Mouse (Mus musculus) liver, embryonic 12.5 days (tissue): ENCODE results near the gene Pccb. TPM values are rescaled to one million over a fixed set of nuclear protein-coding genes. Genes with fewer than 3 reads are reported as not detected.

ENCODE experiments used
- ATAC-seq: fragments of 200-750 bp; cut with Nextera tagmentation; 2 replicates; pipeline ENCODE4 v1.8.0; 2017; ENCODE audit warnings: moderate number of reproducible peaks, mild to moderate bottlenecking, moderate library complexity
- H3K27ac ChIP-seq: fragments of 300-500 bp; sonication (generic); 2 replicates; pipeline ENCODE4 v1.5.1; 2016; ENCODE audit warnings: mild to moderate bottlenecking
- H3K27me3 ChIP-seq: fragments of 300-500 bp; sonication (generic); replicated peaks from 2 replicates; pipeline ENCODE4 v1.6.1; 2016; ENCODE audit warnings: mild to moderate bottlenecking, moderate library complexity
- H3K36me3 ChIP-seq: fragments of 300-500 bp; sonication (generic); 2 replicates; pipeline ENCODE4 v1.6.1; 2016; ENCODE audit warnings: mild to moderate bottlenecking, moderate library complexity
- H3K4me1 ChIP-seq: fragments of 300-500 bp; sonication (generic); 2 replicates; pipeline ENCODE4 v1.6.1; 2016
- H3K4me2 ChIP-seq: fragments of 300-500 bp; sonication (generic); 2 replicates; pipeline ENCODE4 v1.6.1; 2016; ENCODE audit warnings: mild to moderate bottlenecking, moderate library complexity
- H3K4me3 ChIP-seq: fragments of 300-500 bp; sonication (generic); 2 replicates; pipeline ENCODE4 v1.5.1; 2016; ENCODE audit warnings: mild to moderate bottlenecking, moderate library complexity
- H3K9ac ChIP-seq: fragments of 300-500 bp; sonication (generic); 2 replicates; pipeline ENCODE4 v1.6.1; 2016; ENCODE audit warnings: mild to moderate bottlenecking, moderate library complexity
- H3K9me3 ChIP-seq: fragments of 300-500 bp; sonication (generic); replicated peaks from 2 replicates; pipeline ENCODE4 v1.6.1; 2016; ENCODE audit warnings: mild to moderate bottlenecking, moderate library complexity
- WGBS: fragments of 180-500 bp; shearing (Covaris S2); methylation state at CpG from one replicate; pipeline ENCODE4 v1.1.7; 2016; ENCODE audit not compliant: insufficient replicate concordance; 5-methylcytosine and 5-hydroxymethylcytosine counted together
- polyA plus RNA-seq: library from polyadenylated mRNA; unstranded; fragments of >200 nt; fragmentation: Nextera tagmentation; extraction: Ambion mirVana; gene quantifications from 2 replicates; pipeline ENCODE4 v1.2.1, GENCODE M21; 2016

Pccb gene
- polyA plus RNA-seq, 1 experiment from 2014 or later, result 7.2 TPM

GRCm38 (mm10) chr9:101041508-101041907, 6.8 kb upstream of the Pccb start:
- Histone ChIP-seq H3K9me3 (no peaks in the 10 kb centered on the region), H3K4me2 (no peak overlapping the region), H3K27me3 (no peaks in the 10 kb centered on the region), H3K4me3 (no peak overlapping the region), H3K4me1 (peaks cover 24% of the 10 kb centered on the region), H3K27ac (no peak overlapping the region), H3K36me3 (no peaks in the 10 kb centered on the region), H3K9ac (no peak overlapping the region)
- WGBS, result 53% methylated on average over 5 of the region's 5 CpGs
- no peak for ATAC-seq

- H3K9ac ChIP-seq, result no peak overlapping the region
- H3K4me3 ChIP-seq, result no peak overlapping the region
- H3K9me3 ChIP-seq, result no peaks in the 10 kb centered on the region
- WGBS, result 74% methylated on average over 5 of the region's 5 CpGs
- no peak for ATAC-seq
- no peaks in the 10 kb centered on the region for H3K36me3 ChIP-seq
- H3K4me2 ChIP-seq, result no peak overlapping the region
- H3K27ac ChIP-seq, result no peak overlapping the region
- peaks cover 32% of the 10 kb centered on the region for H3K4me1 ChIP-seq
- no peaks in the 10 kb centered on the region for H3K27me3 ChIP-seq
Measured at GRCm38 (mm10) chr9:101038634-101039033, 3.9 kb upstream of the Pccb start.

- WGBS, result 13% methylated on average over 7 of the region's 7 CpGs
- no peaks in the 10 kb centered on the region for H3K27me3 ChIP-seq
- H3K4me1 ChIP-seq, result peaks cover 36% of the 10 kb centered on the region
- 0 out of 2 replicates have a peak overlapping the region, but pooled peaks have one; percentile 4 for H3K4me3 ChIP-seq
- no peaks in the 10 kb centered on the region for H3K36me3 ChIP-seq
- no peak overlapping the region for H3K27ac ChIP-seq
- 0 out of 2 replicates have a peak overlapping the region, but pooled peaks have one; percentile 12 for H3K9ac ChIP-seq
- no peaks in the 10 kb centered on the region for H3K9me3 ChIP-seq
- ATAC-seq, result no peak
- H3K4me2 ChIP-seq, result peak overlapping the region; percentile 43
Measured at GRCm38 (mm10) chr9:101037396-101037795, 2.7 kb upstream of the Pccb start.

DNA sequence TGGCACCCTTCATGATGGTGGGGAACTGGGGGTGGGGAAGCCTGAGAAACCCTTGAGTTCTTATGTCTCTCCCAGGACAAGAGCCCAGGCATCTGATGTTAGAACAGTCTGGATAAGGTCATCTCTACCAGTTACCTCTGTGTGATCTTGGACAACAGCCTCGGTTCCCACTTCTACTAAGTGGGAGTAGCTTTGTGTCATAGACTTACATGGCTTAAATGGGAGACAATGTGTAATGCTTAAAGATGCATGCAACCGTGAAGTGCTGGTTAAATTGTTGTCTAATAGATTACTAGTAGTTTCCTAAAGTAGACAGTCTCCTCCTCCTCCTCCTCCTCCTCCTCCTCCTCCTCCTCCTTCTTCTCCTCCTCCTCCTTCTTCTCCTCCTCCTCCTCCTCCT, 2.2 kb upstream of the Pccb start:
- Histone ChIP-seq H3K36me3 (no peaks in the 10 kb centered on the region), H3K4me3 (no peak overlapping the region), H3K9me3 (no peaks in the 10 kb centered on the region), H3K27me3 (no peaks in the 10 kb centered on the region), H3K9ac (no peak overlapping the region), H3K4me2 (peak overlapping the region; percentile 43), H3K27ac (no peak overlapping the region), H3K4me1 (peaks cover 36% of the 10 kb centered on the region)
- 34% methylated on average over 2 of the region's 2 CpGs for WGBS
- ATAC-seq, result no peak

GRCm38 (mm10) chr9:101035836-101036596, 1.3 kb upstream of the Pccb start:
- no peak for ATAC-seq
- Histone ChIP-seq H3K4me1 (peaks cover 36% of the 10 kb centered on the region), H3K27ac (no peak overlapping the region), H3K9me3 (no peaks in the 10 kb centered on the region), H3K36me3 (no peaks in the 10 kb centered on the region), H3K4me2 (no peak overlapping the region), H3K27me3 (no peaks in the 10 kb centered on the region), H3K9ac (no peak overlapping the region), H3K4me3 (no peak overlapping the region)
- WGBS, result 86% methylated on average over 13 of the region's 15 CpGs

GRCm38 (mm10) chr9:101033761-101034447, 794 bp downstream of the Pccb start:
- no peaks in the 10 kb centered on the region for H3K27me3 ChIP-seq
- H3K36me3 ChIP-seq, result peaks cover 4% of the 10 kb centered on the region; the same call in 1 of the 2 replicates
- 5% methylated on average over 14 of the region's 14 CpGs for WGBS
- no peak for ATAC-seq
- peaks cover 36% of the 10 kb centered on the region for H3K4me1 ChIP-seq
- no peaks in the 10 kb centered on the region for H3K9me3 ChIP-seq
- peak overlapping the region; percentile 86 for H3K27ac ChIP-seq
- peak overlapping the region; percentile 69 for H3K9ac ChIP-seq
- H3K4me2 ChIP-seq, result peak overlapping the region; percentile 84
- H3K4me3 ChIP-seq, result peak overlapping the region; percentile 70

DNA sequence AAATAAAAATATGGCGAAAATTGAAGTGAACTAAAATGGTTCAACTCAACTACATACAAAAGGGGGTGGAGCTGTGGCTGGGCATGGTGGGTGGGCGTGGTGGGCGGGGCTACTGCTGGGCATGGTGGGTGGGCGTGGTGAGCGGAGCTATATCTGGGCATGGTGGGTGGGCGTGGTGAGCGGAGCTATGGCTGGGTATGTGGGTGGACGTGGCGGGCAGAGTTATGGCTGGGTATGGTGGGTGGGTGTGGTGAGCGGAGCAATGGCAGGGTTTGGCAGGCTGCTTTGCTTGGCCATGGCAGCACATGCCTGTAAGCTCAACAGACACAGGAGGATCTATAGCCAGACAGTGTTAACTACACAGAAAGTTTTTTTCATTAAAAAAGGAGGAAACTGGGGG, 15.9 kb downstream of the Pccb start:
- H3K4me3 ChIP-seq, result no peak overlapping the region
- H3K36me3 ChIP-seq, result peaks cover 7% of the 10 kb centered on the region
- no peak overlapping the region for H3K4me2 ChIP-seq
- no peak overlapping the region for H3K27ac ChIP-seq
- H3K9me3 ChIP-seq, result no peaks in the 10 kb centered on the region
- WGBS, result 76% methylated on average over 10 of the region's 10 CpGs
- no peaks in the 10 kb centered on the region for H3K27me3 ChIP-seq
- peaks cover 22% of the 10 kb centered on the region for H3K4me1 ChIP-seq
- no peak overlapping the region for H3K9ac ChIP-seq
- peak; percentile 69; the same call in 1 of the 2 replicates for ATAC-seq

DNA sequence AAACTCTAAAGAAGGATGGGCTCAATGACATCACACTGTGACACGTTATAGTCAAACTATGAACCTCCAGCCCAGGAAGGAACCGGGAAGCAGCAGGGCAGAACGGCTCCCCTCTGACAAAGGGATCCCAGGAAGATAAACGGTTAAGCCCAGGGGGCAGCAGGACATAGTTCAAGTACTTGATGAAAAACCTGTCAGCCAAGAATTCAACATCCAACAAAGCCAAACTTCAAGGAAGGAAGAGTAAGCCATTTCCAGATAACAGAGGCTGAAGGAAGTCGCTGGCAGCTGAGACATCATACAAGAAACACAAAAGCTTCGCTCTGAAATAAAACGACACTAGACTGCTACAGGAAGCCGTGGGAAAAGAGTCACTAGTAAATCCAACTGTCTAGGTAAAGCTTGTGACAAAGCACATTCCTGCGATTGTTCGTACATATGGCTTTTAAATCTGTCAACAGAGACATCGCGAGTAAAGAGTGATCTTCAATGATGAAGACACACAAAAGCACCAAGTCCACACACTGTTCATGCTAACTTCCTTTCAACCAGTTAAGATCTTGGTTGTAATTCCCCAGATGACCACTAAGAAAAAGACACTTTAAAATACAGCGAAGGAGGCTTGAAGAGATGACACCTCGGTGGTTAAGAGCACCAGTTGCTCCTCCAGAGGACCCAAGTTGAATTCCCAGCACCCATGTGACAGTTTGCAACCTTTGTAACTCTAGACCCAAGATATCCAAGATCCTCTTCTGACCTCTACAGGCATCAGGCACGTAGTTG, 16.8 kb downstream of the Pccb start:
- Histone ChIP-seq H3K4me3 (no peak overlapping the region), H3K27ac (no peak overlapping the region), H3K4me1 (peaks cover 22% of the 10 kb centered on the region), H3K9ac (no peak overlapping the region), H3K9me3 (no peaks in the 10 kb centered on the region), H3K27me3 (no peaks in the 10 kb centered on the region), H3K4me2 (no peak overlapping the region), H3K36me3 (peaks cover 7% of the 10 kb centered on the region)
- no peak for ATAC-seq
- 51% methylated on average over 15 of the region's 15 CpGs for WGBS

DNA sequence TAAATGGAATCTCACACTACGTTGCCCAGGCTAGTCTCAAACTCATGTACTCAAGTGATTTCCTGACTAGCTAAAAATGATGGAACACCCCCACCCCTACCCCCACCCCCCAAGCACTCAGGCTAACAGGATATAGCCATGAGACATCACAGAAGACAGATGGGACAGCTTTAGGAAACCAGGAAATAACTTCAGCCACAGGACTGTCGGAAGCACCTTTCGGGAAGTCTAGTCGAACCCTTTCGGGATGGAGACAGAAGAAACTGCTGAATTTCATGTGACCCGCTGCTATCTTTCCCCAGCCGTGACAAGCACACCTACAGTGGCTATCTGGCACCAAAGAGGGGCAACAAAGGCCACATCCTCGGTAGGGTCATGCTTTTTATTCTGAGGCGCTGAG, 19.4 kb downstream of the Pccb start:
- 75% methylated on average over 9 of the region's 9 CpGs for WGBS

DNA sequence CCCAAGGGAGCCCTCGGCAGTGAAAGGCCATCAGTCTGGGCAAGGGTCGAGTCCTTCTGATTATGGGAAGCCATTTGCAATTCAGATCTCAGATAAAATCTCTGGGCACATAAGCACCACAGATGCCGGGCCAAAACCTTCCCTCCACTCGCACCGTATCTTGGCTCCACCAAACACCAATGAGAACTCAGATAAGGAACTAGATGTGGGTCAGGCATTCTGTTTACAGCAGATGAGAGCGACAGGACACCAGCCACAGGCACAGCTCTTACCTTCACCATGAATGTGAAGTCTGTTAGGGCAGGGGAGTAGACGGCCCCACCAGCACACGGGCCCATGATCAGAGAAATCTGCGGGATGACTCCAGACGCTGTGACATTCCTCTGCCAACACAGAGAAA, 22.3 kb downstream of the Pccb start:
- no peak overlapping the region for H3K4me3 ChIP-seq

More for the DNA sequence above, 19.4 kb downstream of the Pccb start:
- Histone ChIP-seq H3K4me2 (no peak overlapping the region), H3K27ac (no peak overlapping the region), H3K36me3 (peaks cover 7% of the 10 kb centered on the region), H3K9me3 (no peaks in the 10 kb centered on the region), H3K4me1 (peaks cover 32% of the 10 kb centered on the region), H3K4me3 (no peak overlapping the region), H3K9ac (no peak overlapping the region), H3K27me3 (no peaks in the 10 kb centered on the region)
- no peak for ATAC-seq

DNA sequence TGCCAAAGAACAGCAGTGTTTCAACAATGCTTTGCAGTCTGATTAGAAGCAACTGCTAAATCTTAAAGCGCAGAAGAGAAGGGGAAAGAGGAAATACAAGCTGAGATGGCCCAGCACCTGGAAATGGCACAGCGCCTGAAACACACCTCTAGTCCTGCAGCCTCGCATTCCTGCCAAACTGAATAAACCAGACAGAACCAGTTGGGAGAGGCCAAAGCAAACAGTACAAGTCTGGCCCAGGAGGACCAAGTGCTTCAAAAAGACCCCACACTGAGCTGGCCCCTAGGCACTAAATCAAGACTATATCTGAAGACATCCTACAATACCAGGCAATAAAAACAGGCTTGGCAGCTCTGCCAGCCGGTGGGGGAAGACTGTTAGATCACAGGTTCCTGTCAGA, 28.8 kb downstream of the Pccb start:
- no peak overlapping the region for H3K27ac ChIP-seq
- H3K27me3 ChIP-seq, result no peaks in the 10 kb centered on the region
- no peak overlapping the region for H3K4me2 ChIP-seq
- H3K9ac ChIP-seq, result no peak overlapping the region
- ATAC-seq, result no peak
- no peak overlapping the region for H3K4me3 ChIP-seq
- H3K36me3 ChIP-seq, result peaks cover 5% of the 10 kb centered on the region; the same call in 1 of the 2 replicates
- peaks cover 13% of the 10 kb centered on the region for H3K9me3 ChIP-seq
- H3K4me1 ChIP-seq, result no peaks in the 10 kb centered on the region
- WGBS, result 68% methylated on average over 4 of the region's 4 CpGs

More for the DNA sequence above, 22.3 kb downstream of the Pccb start:
- H3K9me3 ChIP-seq, result no peaks in the 10 kb centered on the region
- H3K9ac ChIP-seq, result no peak overlapping the region
- 47% methylated on average over 10 of the region's 10 CpGs for WGBS
- H3K27ac ChIP-seq, result no peak overlapping the region
- H3K27me3 ChIP-seq, result no peaks in the 10 kb centered on the region
- peaks cover 15% of the 10 kb centered on the region for H3K4me1 ChIP-seq
- H3K36me3 ChIP-seq, result peaks cover 4% of the 10 kb centered on the region; the same call in 1 of the 2 replicates
- H3K4me2 ChIP-seq, result peak overlapping the region; percentile 16; the same call in 1 of the 2 replicates
- peak; percentile 81 for ATAC-seq

DNA sequence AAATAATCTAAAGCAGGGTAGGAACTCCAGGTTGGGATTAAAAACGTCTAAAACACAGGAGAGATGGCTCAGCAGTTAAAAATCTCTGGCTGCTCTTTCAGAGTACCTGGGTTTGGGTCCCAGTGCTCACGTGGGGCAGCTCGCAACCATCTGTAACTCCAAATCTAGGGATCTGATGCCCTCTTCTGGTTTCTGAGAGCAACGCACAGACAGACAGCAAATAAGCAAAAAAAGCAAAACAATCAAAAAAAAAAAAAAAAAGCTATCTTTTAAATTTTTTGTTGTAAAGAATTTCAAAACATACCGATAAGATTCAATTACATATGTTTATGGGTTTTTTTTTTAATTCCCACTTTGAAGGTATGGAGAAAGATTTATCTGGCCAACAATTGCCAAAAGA, 31.4 kb downstream of the Pccb start:
- 80% methylated on average over 5 of the region's 5 CpGs for WGBS
- Histone ChIP-seq H3K36me3 (peaks cover 15% of the 10 kb centered on the region), H3K9ac (no peak overlapping the region), H3K4me1 (no peaks in the 10 kb centered on the region), H3K9me3 (peaks cover 13% of the 10 kb centered on the region), H3K4me3 (no peak overlapping the region), H3K27me3 (no peaks in the 10 kb centered on the region), H3K27ac (no peak overlapping the region), H3K4me2 (no peak overlapping the region)
- ATAC-seq, result no peak
